Mouse (Mus musculus) thymus, postnatal 36 days (tissue): ENCODE data around the gene Gm7173.

ENCODE experiments used
- DNase-seq, 2 experiments: peaks; one replicate each; pipeline ENCODE4 v3.0.0; 2022; ENCODE audit warnings: mixed read lengths in 2 of 2

The Gm7173 gene

DNA sequence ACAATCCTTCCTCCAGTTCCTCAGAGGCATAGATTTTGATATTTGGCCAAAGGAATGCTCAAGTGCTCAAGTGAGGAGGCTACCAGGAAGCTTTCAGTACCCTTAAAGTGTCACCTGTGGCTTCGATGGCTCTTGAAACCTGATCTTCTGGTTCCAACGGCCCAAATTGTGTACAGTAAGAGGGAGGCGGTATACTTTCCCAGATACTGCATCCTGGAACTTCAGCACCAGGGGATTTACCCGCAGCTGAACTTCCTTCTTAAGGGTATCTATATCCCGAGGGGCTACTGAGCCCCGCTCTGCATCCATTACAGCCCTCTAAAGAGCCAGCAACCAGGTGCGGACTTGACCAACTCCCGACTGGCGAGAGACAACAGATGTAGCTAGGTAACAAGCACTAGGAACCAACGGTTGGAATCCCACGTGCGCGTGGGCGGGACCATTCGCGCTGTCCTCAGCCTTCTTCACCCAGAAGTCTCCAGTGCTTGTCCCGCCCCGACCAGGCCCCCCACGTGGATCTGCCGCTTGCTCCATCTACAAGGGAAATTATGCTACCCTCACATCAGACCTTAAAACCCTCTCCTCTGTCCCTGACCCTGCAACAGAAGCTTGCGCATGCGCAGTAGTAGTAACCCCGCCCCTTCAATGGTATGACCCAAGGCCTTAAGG lies at the start of gene Gm7173:
Gene Gm7173, minus strand, starts transcription at position 309 of the 669 bp plus-strand sequence.
- peak in 1 of 2 experiments; percentile 3 for DNase-seq

- no peak for DNase-seq
These were observed 546 bp upstream of the Gm7173 start for GRCm38 (mm10) chrX:79517646-79518016.

DNA sequence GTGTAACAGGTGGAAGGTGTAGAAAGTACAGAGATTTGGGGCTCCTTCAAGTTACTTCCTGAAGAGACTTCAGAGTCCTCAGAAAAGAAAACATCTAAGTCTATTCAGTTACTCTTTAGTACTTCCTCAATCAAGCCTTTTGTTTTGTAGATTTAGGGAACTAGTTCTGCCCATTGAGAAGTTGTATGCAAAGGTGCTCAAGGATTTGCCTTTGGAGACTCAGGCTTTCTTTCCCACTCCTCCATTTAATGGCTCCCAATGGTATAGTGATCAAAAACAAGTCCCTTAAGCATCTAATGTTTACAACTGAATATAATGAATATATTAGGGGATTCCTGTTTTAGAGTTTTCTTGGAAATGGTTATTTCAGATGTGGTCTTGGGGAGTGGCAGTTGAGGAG lies 200.3 kb downstream of the Gm7173 start:
- DNase-seq, result no peak
